Mouse (Mus musculus) cerebellum, adult 11 months (tissue): Measurements from ENCODE around the gene Ptpra.
"Not testable (repeated sequence)": the region's sequence is repeated elsewhere in the genome, so short reads cannot be mapped to it uniquely, and the experiment has no call there.

Experiments
- DNase-seq: peaks from one replicate; pipeline ENCODE4 v3.0.0; 2022

Ptpra gene

DNA sequence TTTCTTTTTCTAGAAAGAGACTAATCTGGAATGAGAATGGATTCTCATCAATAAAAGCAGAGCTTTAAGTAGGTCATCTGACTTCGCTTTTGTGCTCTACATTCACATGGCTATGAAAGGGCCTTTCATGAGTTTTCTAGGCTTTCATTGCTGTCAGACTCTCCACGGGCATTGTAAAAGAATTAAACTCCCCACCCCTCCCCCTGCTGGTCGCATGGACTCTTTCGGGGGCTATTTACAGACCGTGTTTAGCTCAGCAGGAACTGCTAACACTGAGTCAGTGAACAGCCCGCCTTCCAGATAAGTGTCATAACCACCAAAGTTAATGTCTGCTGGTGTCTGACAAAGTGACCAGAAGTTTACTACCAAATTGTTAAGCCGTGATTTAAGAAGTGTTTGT is 41.5 kb downstream of the Ptpra start:
- DNase-seq, result peak; percentile 11

DNA sequence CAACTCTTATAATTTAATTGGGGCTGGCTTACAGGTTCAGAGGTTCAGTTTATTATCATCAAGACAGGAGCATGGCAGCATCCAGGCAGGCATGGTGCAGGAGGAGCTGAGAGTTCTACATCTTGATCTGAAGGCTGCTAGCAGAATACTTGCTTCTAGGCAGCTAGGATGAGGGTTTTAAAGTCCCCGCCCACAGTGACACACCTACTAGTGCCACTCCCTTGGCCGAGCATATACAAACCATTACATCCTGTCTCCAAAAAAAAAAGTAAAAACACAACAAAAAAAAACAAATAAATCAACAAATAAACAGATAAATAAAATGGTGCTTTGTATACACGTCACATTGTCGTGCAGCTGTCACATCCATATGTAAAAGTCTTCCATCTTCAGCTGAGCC is 45.0 kb downstream of the Ptpra start:
- DNase-seq, result not testable (repeated sequence)

DNA sequence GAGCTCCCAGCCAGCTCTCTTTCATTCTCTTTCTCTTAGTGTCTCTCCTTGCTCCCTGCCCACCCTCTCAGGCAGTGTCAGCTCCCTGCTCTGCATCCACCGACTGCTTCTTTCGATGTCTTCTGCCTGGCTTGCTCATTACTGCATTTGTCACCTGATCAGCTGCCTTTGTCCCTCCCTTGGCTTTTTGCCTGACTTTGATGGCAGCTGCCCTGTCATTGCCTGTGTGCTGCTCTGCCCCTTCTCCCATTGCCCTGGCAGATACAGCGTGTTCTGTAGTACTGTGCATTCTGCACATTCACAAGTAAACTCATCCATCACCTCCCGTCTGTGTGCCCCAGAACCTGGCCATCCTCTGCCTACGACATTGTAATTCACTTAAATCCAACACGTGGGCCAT is 46.0 kb downstream of the Ptpra start:
- DNase-seq, result peak; percentile 53

GRCm38 (mm10) chr2:130496931-130497330 is 46.9 kb downstream of the Ptpra start:
- DNase-seq, result no peak

GRCm38 (mm10) chr2:130499546-130499945 is 49.5 kb downstream of the Ptpra start:
- DNase-seq, result no peak

GRCm38 (mm10) chr2:130501556-130501955 is 51.5 kb downstream of the Ptpra start:
- DNase-seq, result no peak

- DNase-seq, result not testable (repeated sequence)
These were observed 61.5 kb downstream of the Ptpra start for GRCm38 (mm10) chr2:130511616-130512015.

GRCm38 (mm10) chr2:130513907-130514306 is 63.8 kb downstream of the Ptpra start:
- no peak for DNase-seq

GRCm38 (mm10) chr2:130515791-130516190 is 65.7 kb downstream of the Ptpra start:
- no peak for DNase-seq

DNA sequence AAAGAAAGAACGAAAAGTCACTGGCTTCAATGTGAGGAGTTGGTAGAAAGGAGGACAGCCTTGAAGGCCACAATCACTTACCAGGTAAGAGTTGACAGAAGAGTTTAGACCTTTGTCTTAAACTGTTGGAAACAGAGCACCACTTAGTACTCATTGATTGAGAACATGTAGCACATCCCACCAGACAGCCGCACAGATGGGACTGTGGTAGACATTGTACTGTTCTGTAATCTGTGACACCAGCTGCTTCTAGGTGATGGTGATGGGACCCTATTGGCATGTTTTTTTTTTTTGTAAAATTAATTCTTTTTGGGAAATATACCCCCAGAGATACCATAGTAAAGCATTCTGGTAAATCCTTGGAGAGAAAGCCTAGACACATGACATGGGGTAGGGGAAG is 71.8 kb downstream of the Ptpra start:
- no peak for DNase-seq

GRCm38 (mm10) chr2:130525480-130525879 is 75.4 kb downstream of the Ptpra start:
- DNase-seq, result not testable (repeated sequence)

- DNase-seq, result no peak
These were observed 78.4 kb downstream of the Ptpra start for GRCm38 (mm10) chr2:130528457-130528856.

DNA sequence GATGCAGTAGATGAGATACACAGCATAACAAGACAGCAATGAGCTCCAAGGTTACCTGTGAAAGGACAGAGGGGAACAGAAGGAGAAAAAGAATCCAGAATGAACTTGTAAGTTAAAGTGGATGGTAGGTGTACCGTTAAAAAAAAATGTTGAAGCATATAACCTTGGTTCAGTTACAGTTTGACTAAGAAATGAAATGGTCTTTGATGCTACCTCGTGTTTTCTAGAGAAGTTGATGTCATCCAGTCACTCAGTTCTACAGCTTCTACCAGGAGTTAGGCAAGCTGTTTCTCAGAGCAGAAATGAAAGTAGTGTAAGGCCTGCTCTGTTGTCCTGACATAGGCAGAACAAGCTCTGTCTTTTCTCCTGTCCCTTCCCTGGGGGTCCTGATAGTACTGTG is 79.2 kb downstream of the Ptpra start:
- DNase-seq, result no peak

DNA sequence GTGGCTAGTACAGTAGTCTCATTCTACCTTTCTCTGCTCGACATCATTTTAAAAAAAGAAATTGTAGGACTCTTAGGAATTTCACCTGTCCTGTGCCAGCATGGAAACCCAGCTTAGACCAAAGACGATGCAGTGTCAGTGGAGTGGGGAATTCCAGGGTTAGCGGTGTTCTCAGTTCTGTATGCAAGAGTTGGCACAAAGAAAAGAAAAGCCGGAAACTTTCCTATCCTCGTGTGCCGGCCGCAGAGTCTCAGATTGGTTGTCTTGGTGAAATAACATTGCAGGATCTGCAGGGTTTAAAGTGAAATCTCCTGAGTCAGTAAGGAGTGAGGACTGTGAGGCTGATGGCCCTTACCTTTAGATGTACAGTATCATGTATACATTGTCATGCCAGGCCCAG is 79.8 kb downstream of the Ptpra start:
- DNase-seq, result no peak

DNA sequence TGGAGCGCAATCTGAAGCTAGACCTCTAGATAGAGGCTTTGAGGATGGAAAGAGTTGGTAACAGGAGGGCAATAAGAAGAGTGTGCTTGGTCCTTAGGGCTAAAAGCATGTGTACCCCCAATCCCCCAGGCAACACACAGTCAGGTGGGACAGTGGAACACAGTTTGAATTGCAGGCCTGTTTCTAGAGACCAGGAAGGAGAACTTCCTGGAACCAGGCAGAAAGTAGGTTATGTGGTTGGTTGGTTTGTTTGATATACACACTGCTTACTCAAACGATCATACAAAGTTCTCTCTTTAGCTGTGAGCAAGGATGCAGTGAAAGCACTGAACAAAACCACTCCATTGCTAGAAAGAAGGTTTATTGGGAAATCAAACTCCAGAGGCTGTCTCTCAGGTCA is 82.1 kb downstream of the Ptpra start:
- no peak for DNase-seq

DNA sequence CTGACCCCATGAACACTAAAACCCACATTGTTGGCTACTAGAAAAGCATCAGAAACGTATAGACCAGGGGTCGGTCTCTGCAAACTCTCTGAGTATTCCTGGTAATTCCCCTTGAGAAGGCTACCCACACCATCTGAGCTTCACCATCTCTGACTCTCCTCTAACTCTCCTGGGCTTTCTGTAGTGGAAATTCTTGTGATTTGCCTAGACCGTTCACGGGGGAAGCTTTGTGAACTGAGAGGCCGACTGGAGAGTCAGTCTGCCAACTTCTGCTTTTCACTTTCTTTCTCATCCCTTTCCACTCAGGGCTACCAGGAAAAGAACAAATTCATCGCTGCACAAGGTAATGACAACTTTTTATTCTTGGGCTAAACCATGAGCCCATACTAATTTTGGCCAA is 84.9 kb downstream of the Ptpra start:
- DNase-seq, result no peak

DNA sequence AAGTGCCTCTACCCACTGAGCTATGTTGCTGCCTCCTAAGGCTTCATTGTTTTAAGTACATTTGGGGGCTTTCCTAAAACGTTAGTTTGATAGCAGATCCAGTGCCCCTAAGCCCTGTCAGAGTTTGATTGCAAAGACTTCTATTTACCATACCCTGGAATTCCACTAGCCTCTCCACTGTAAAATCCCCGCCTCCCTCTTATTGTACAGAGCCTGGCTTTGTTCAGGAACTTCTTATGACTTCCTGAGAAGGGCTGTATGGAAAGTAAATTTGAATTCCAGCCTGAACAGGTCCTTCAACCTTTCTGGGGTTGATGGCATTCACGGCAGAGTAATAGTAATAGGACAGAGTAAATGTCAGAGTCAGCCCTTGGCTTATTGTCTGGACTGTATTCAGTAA is 86.8 kb downstream of the Ptpra start:
- no peak for DNase-seq

DNA sequence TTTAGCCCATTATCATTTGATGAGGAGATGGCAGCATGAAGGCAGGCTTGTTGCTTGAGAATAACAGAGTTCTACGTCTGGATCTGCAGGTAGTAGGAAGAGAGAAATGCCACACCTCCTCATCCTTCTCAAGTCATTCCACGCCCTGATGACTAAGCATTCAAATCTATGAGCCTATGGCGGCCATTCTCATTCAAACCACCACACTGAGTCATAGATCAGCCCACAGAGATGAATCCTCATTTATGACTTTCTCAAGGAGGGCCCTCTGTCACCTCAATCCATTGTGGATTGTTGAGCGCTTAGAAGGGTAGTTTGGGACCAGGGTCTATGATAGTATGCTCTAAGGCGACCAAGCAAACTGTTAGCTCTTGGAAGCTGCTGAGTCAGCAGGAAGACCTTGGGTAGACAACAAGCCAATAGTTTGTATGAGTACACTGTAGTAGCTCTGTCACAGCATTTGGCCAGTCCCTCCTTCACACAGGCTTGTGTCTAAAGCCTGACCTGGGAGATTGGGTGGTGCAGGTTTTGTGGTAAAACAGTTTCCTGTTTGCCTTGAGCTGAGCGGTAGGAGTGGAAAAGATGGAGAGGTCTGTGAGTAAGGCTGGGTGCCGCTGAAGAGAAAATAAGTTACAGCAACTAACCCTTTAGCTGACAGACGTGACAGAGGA is 88.9 kb downstream of the Ptpra start:
- no peak for DNase-seq

DNA sequence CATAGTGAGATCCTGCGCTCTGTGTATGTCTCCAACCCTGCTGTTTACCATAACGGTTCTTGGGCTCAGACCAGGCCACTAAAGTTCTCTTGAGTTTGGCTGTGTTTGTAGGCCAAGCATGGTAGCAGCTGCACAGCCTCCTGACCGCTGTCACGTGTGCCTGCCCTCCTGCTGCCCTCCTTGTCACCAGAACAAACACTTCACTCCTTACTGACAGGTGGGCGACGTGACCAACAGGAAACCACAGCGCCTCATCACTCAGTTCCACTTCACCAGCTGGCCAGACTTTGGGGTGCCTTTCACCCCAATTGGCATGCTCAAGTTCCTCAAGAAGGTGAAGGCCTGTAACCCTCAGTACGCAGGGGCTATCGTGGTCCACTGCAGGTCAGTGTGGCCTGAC is 90.2 kb downstream of the Ptpra start:
- no peak for DNase-seq

DNA sequence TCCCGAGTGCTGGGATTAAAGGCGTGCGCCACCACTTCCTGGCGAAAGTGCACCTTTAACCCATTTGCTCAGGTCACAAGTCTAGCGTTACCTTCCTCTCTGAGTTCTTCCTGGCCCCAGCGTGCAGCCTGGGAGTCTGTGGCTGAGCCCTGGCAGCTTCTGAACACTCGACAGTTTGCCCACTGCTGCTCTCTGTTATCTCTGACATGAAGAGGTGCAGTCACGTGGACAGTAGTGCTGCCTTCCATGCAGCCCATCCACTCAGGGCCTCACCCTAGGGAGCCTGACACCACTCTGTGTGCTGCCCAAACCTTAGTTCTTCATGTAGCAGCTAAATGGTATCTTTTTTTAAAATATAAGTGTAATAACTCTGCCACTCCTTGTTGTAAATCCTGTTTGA is 96.9 kb downstream of the Ptpra start:
- DNase-seq, result no peak

DNA sequence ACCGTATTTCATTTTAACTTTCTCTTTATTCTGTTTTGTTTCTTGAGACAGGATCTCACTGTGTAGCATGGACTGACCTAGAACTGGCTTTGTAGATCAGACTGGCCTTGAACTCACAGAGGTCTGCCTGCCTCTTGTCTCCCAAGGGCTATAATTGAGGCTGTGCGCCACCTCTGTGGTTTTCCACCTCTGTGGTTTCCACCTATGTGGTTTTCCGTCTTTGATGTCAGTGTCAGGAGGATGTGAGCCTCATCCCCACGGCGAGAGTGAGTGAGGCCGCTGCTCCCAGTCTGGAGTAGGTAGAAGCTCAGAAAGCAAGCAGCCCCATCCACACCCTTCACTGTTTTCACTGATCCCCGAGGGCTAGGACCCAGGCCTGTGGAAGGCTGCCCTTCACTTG is 104.8 kb downstream of the Ptpra start:
- DNase-seq, result no peak

DNA sequence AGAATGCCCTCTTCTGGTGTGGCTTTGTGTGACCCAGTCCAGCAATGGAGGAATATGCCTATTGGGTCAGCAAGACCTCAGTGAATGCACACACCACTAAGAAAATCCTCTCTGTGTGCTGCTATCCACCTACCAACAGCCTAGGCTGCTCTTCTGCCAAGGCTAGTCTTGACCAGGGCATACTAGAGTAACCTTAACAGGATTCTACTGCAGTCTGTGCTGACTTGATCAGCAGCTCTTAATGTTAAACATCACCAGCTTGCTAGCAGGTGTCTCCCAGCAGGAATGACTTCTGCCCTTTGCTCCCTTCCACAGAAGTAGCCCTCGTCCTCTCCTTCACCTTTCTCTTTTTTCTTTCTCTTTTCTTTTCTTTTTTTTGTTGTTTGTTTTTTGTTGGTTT is 106.2 kb downstream of the Ptpra start:
- no peak for DNase-seq

- no peak for DNase-seq
These were observed 107.4 kb downstream of the Ptpra start for GRCm38 (mm10) chr2:130557462-130557861.

GRCm38 (mm10) chr2:130558015-130558414 is 107.9 kb downstream of the Ptpra start:
- DNase-seq, result no peak
